Mouse (Mus musculus): ENCODE data around the gene Dnajc13. TPM values are rescaled to one million over a fixed set of nuclear protein-coding genes. Genes with fewer than 3 reads are reported as not detected.

The Dnajc13 gene
- total and polyA plus RNA-seq, 3 experiments, result 24.1 to 59.0 (median 31.1) TPM

DNA sequence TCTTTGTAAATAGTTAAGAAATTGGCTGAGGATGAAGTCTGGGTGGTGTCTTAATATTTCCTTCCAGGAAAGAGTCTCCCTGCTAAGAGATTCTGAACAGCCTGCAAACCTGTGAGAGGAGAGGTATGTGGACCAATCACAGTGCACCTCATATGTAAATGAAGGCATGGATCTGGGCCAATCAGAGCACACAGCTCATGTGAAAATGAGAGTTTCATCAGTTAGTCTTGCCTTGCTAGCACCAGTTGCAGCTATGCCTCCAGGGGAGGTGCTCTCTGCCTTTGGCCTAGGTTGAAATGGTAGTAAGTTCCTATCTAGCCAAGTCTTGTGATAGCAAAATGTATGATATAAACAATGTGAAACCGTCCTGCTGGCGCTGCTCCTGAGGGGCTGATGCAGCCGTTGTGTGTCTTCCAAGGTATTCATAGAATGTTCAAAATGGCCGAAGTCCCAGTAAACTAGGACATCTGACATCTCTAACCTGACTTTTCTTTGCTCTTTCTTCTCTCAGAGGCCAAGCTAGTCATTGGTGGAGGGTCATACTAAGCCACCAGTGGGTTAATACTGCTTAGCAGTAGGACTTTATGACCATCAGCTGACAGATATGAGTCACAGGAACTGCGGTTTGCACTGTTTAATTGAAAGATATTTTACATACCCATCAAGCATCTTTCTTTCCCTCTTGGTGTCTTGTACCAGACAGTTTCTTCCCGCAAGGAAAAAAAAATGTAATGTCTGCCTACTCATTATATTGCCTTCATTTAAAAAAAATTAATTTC lies 42.8 kb upstream of the Dnajc13 start (continued):
- peak; percentile 82 for TF ChIP-seq TBP (IDR thresholded peaks at IDR 0.05; ENCODE audit: low read depth, low read length)
- TF ChIP-seq HCFC1 (IDR thresholded peaks at IDR 0.05; ENCODE audit: low read depth, low read length), result no peak
- TF ChIP-seq ZC3H11A (IDR thresholded peaks at IDR 0.05; ENCODE audit: low read depth, low read length), result no peak
- 0 out of 2 replicates have a peak, but pooled peaks have one; percentile 4 for TF ChIP-seq SMC3 (IDR thresholded peaks at IDR 0.05; ENCODE audit: low read depth, low read length)
- 0 out of 2 replicates have a peak, but pooled peaks have one; percentile 6 for TF ChIP-seq GATA1 (IDR thresholded peaks at IDR 0.05; ENCODE audit: low read depth, low read length)
- TF ChIP-seq MEF2A (IDR thresholded peaks at IDR 0.05; ENCODE audit: extremely low read depth, insufficient replicate concordance, low read depth, low read length, poor library complexity, severe bottlenecking), result no peak
- TF ChIP-seq RCOR1 (IDR thresholded peaks at IDR 0.05; ENCODE audit: low read depth, low read length), result no peak
- peak; percentile 44; the same call in 1 of the 2 replicates for TF ChIP-seq MAX (IDR thresholded peaks at IDR 0.05; ENCODE audit: low read length)
- TF ChIP-seq MAFK (IDR thresholded peaks at IDR 0.05; ENCODE audit: borderline replicate concordance, low read depth, low read length), result no peak
- TF ChIP-seq POLR2AphosphoS2 (IDR thresholded peaks at IDR 0.05; ENCODE audit: low read length), result peak; percentile 46; the same call in 1 of the 2 replicates
- no peak for TF ChIP-seq MYC (IDR thresholded peaks at IDR 0.05; ENCODE audit: low read depth, low read length)

DNA sequence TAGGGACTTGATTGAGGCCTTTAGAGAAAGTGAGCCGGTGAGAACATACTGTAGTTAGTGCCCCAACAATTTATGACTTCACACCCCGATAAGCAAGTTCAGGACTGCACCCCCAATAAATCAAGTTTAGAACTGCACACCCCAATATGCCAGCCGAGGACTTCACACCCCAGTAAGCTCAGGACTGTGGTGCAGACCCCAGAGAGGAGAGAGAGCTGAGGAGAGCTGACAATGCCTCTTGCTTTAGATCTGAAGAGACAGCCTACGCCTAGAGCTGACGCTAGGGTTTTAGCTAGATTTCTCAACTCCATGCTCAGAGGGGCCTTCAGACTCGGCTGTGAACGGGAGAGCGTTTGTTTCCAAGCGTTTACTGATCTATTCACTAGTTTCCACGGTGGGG lies 42.1 kb upstream of the Dnajc13 start:
- H3K27me3 ChIP-seq (ENCODE audit: control insufficient read depth in 1 of 2, insufficient read depth in 2 of 2, low read length in 2 of 2), result no peaks in the 10 kb centered on the region
- H3K4me3 ChIP-seq (ENCODE audit: control insufficient read depth in 1 of 2, insufficient read depth in 1 of 2, low read depth in 2 of 2, low read length in 2 of 2), result no peak overlapping the region
- H3K9me3 ChIP-seq (replicated peaks; ENCODE audit: insufficient read depth, low read length), result no peaks in the 10 kb centered on the region
- no peaks in the 10 kb centered on the region for H3K79me2 ChIP-seq (ENCODE audit: control insufficient read depth, insufficient read depth, low read length, poor library complexity)
- peaks cover 3 to 5% of the 10 kb centered on the region in 2 experiments; a peak in 3 of 4 replicates for H3K4me1 ChIP-seq (ENCODE audit: control insufficient read depth in 1 of 2, insufficient read depth in 2 of 2, low read length in 2 of 2)
- no peak overlapping the region for H3K9ac ChIP-seq (ENCODE audit: control insufficient read depth, low read depth, low read length, poor library complexity, severe bottlenecking)
- DNase-seq (ENCODE audit: low read depth, low spot score), result no peak
- H3K27ac ChIP-seq (ENCODE audit: control insufficient read depth, low read depth, low read length), result no peak overlapping the region
- TF ChIP-seq MEF2A (IDR thresholded peaks at IDR 0.05; ENCODE audit: extremely low read depth, insufficient replicate concordance, low read depth, low read length, poor library complexity, severe bottlenecking), result no peak
- no peaks in the 10 kb centered on the region for H3K36me3 ChIP-seq (ENCODE audit: control insufficient read depth in 1 of 2, insufficient read depth in 2 of 2, low read length in 2 of 2)

DNA sequence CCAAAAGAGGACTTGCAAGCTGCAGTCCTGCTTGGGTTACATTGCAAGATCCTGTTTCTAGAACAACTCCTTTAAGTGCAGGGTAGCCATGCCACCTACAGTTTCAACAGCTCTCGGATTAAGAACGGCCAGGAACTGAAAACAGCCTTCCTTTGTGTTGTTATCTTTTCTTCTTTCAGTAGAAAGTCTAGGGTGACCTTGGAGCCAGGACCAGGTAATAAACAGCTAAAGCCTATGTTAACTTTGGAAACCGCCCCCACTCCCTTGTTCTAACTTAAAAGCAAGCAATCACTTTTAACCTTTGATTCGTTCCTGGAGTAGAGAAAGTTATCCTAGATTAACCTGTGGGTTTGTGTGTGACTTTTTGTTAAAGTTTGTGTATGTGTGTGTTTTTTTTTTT lies 41.6 kb upstream of the Dnajc13 start:
- H3K27ac ChIP-seq (ENCODE audit: control insufficient read depth, low read depth, low read length), result no peak overlapping the region

More for the DNA sequence above, 41.6 kb upstream of the Dnajc13 start:
- no peak for DNase-seq (ENCODE audit: low read depth, low spot score)
- Histone ChIP-seq H3K79me2 (ENCODE audit: control insufficient read depth, insufficient read depth, low read length, poor library complexity) (no peaks in the 10 kb centered on the region), H3K4me3 (ENCODE audit: control insufficient read depth in 1 of 2, insufficient read depth in 1 of 2, low read depth in 2 of 2, low read length in 2 of 2) (no peak overlapping the region), H3K27me3 (ENCODE audit: control insufficient read depth in 1 of 2, insufficient read depth in 2 of 2, low read length in 2 of 2) (peaks cover 0 to 2% of the 10 kb centered on the region in 2 experiments; a peak in 1 of 4 replicates), H3K9me3 (replicated peaks; ENCODE audit: insufficient read depth, low read length) (no peaks in the 10 kb centered on the region), H3K9ac (ENCODE audit: control insufficient read depth, low read depth, low read length, poor library complexity, severe bottlenecking) (no peak overlapping the region), H3K4me1 (ENCODE audit: control insufficient read depth in 1 of 2, insufficient read depth in 2 of 2, low read length in 2 of 2) (peaks cover 3 to 5% of the 10 kb centered on the region in 2 experiments; a peak in 3 of 4 replicates), H3K36me3 (ENCODE audit: control insufficient read depth in 1 of 2, insufficient read depth in 2 of 2, low read length in 2 of 2) (no peaks in the 10 kb centered on the region)
- no peak for TF ChIP-seq RAD21 (IDR thresholded peaks at IDR 0.05; ENCODE audit: low read depth, low read length)
- no peak for TF ChIP-seq ZKSCAN1 (IDR thresholded peaks at IDR 0.05; ENCODE audit: low read depth, low read length)
- no peak for TF ChIP-seq NELFE (IDR thresholded peaks at IDR 0.05; ENCODE audit: low read depth, low read length)
- TF ChIP-seq JUND (IDR thresholded peaks at IDR 0.05; ENCODE audit: low read depth, low read length), result no peak
- no peak for TF ChIP-seq POLR2AphosphoS2 (IDR thresholded peaks at IDR 0.05; ENCODE audit: low read length)
- TF ChIP-seq CTCF (IDR thresholded peaks at IDR 0.05 in 2 of 3, conservative IDR thresholded peaks at IDR 0.05 in 1 of 3; ENCODE audit: control insufficient read depth in 1 of 3, insufficient read depth in 1 of 3, low read depth in 2 of 3, low read length in 3 of 3, poor library complexity in 1 of 3, severe bottlenecking in 1 of 3), result no peak
- TF ChIP-seq USF2 (IDR thresholded peaks at IDR 0.05; ENCODE audit: borderline replicate concordance in 1 of 2, insufficient read depth in 1 of 2, low read depth in 1 of 2, low read length in 2 of 2), result no peak
- TF ChIP-seq MYC (IDR thresholded peaks at IDR 0.05; ENCODE audit: low read depth, low read length), result no peak
- no peak for TF ChIP-seq CHD2 (IDR thresholded peaks at IDR 0.05; ENCODE audit: low read length)
- no peak for TF ChIP-seq GABPA (IDR thresholded peaks at IDR 0.05; ENCODE audit: low read depth, low read length)
- TF ChIP-seq MYB (IDR thresholded peaks at IDR 0.05; ENCODE audit: low read depth, low read length), result no peak
- no peak for TF ChIP-seq E2F4 (IDR thresholded peaks at IDR 0.05; ENCODE audit: borderline replicate concordance, low read depth, low read length)
- no peak for TF ChIP-seq SIN3A (IDR thresholded peaks at IDR 0.05; ENCODE audit: low read length)
